Mouse (Mus musculus) C2C12 (cell line): ENCODE results near the gene Pde1c. TPM values are rescaled to one million over a fixed set of nuclear protein-coding genes. Genes with fewer than 3 reads are reported as not detected.

Experiments
- H3K27me3 ChIP-seq: one replicate; pipeline ENCODE4 v1.6.1; 2011; ENCODE audit not compliant: control insufficient read depth, insufficient read depth, insufficient read length
- H3K36me3 ChIP-seq: one replicate; pipeline ENCODE4 v1.6.1; 2011; ENCODE audit not compliant: control insufficient read depth, insufficient read depth
- H3K4me3 ChIP-seq: one replicate; pipeline ENCODE4 v1.5.1; 2011; ENCODE audit warnings: mild to moderate bottlenecking, control low read depth; ENCODE audit not compliant: poor library complexity, insufficient read depth, severe bottlenecking
- H3K79me2 ChIP-seq: one replicate; pipeline ENCODE4 v1.6.1; 2011; ENCODE audit not compliant: control insufficient read depth, insufficient read depth
- H3K79me3 ChIP-seq: one replicate; pipeline ENCODE4 v1.6.1; 2011; ENCODE audit warnings: low read depth, control low read depth
- H3ac ChIP-seq: one replicate; pipeline ENCODE3; 2011; ENCODE audit warnings: low read depth; ENCODE audit not compliant: control insufficient read depth, insufficient read length
- CEBPB ChIP-seq: IDR thresholded peaks from one replicate; pipeline ENCODE4 v1.6.1; 2011; ENCODE audit warnings: low read depth, mild to moderate bottlenecking, control low read depth, moderate library complexity
- CTCF ChIP-seq: IDR thresholded peaks from one replicate; pipeline ENCODE4 v1.5.1; 2011; ENCODE audit not compliant: control insufficient read depth, insufficient read depth, insufficient read length
- FOSL1 ChIP-seq: IDR thresholded peaks from one replicate; pipeline ENCODE4 v1.8.0; 2011; ENCODE audit warnings: mild to moderate bottlenecking, low read length; ENCODE audit not compliant: poor library complexity, insufficient read depth, severe bottlenecking
- MAX ChIP-seq: IDR thresholded peaks from one replicate; pipeline ENCODE4 v1.6.1; 2011; ENCODE audit warnings: mild to moderate bottlenecking, control low read depth
- MYOD1 ChIP-seq: IDR thresholded peaks from one replicate; pipeline ENCODE4 v1.6.1; 2011; ENCODE audit warnings: low read depth; ENCODE audit not compliant: control insufficient read depth, insufficient read length
- MYOG ChIP-seq: IDR thresholded peaks from one replicate; pipeline ENCODE4 v1.6.1; 2011; ENCODE audit not compliant: control insufficient read depth, insufficient read length; ENCODE audit errors: extremely low read depth
- USF1 ChIP-seq: IDR thresholded peaks from one replicate; pipeline ENCODE4 v1.6.1; 2011; ENCODE audit warnings: low read depth, mild to moderate bottlenecking, control low read depth, moderate library complexity
- polyA plus RNA-seq: library from polyadenylated mRNA; unstranded; fragments of >200 nt; fragmentation: generic; extraction: Trizol; gene quantifications from one replicate; pipeline ENCODE4 v1.2.1, GENCODE M21; 2012; ENCODE audit warnings: missing spikeins

Pde1c gene
- polyA plus RNA-seq, 1 experiment: 0.05 TPM

GRCm38 (mm10) chr6:56485078-56485477 is 83.8 kb downstream of the Pde1c start:
- no peak overlapping the region for H3K4me3 ChIP-seq
- no peak overlapping the region for H3ac ChIP-seq
- no peaks in the 10 kb centered on the region for H3K79me2 ChIP-seq
- no peak for TF ChIP-seq CEBPB
- no peak for TF ChIP-seq USF1
- no peak for TF ChIP-seq MYOG
- no peak for TF ChIP-seq MAX
- no peak for TF ChIP-seq CTCF
- TF ChIP-seq MYOD1: no peak
- TF ChIP-seq FOSL1: no peak
- H3K79me3 ChIP-seq: no peaks in the 10 kb centered on the region
- H3K36me3 ChIP-seq: no peaks in the 10 kb centered on the region
- H3K27me3 ChIP-seq: no peaks in the 10 kb centered on the region

GRCm38 (mm10) chr6:56480914-56481482 is 87.9 kb downstream of the Pde1c start:
- TF ChIP-seq CEBPB (no peak), MYOD1 (no peak), CTCF (peak; percentile 10)
- peaks cover 4% of the 10 kb centered on the region for H3K27me3 ChIP-seq
- H3K36me3 ChIP-seq: no peaks in the 10 kb centered on the region
- no peak overlapping the region for H3ac ChIP-seq
- H3K79me3 ChIP-seq: no peaks in the 10 kb centered on the region
- no peak overlapping the region for H3K4me3 ChIP-seq
- no peaks in the 10 kb centered on the region for H3K79me2 ChIP-seq

GRCm38 (mm10) chr6:56476581-56476980 is 92.3 kb downstream of the Pde1c start:
- TF ChIP-seq MAX (no peak), CEBPB (no peak), CTCF (peak; percentile 49)
- Histone ChIP-seq H3K36me3 (no peaks in the 10 kb centered on the region), H3K27me3 (peaks cover 4% of the 10 kb centered on the region), H3K79me3 (no peaks in the 10 kb centered on the region), H3K79me2 (no peaks in the 10 kb centered on the region), H3K4me3 (no peak overlapping the region), H3ac (no peak overlapping the region)

- Histone ChIP-seq H3K36me3 (no peaks in the 10 kb centered on the region), H3K4me3 (no peak overlapping the region), H3K79me2 (no peaks in the 10 kb centered on the region), H3ac (no peak overlapping the region), H3K27me3 (no peaks in the 10 kb centered on the region), H3K79me3 (no peaks in the 10 kb centered on the region)
- TF ChIP-seq FOSL1: no peak
- TF ChIP-seq CTCF: no peak
- TF ChIP-seq CEBPB: no peak
- no peak for TF ChIP-seq MYOD1
- no peak for TF ChIP-seq MAX
- no peak for TF ChIP-seq USF1
- TF ChIP-seq MYOG: no peak
Observed at GRCm38 (mm10) chr6:56458098-56458497, 110.8 kb downstream of the Pde1c start.

GRCm38 (mm10) chr6:56447917-56448316 is 121.0 kb downstream of the Pde1c start:
- H3K79me2 ChIP-seq: no peaks in the 10 kb centered on the region
- H3ac ChIP-seq: no peak overlapping the region
- no peak overlapping the region for H3K4me3 ChIP-seq
- H3K27me3 ChIP-seq: no peaks in the 10 kb centered on the region
- no peaks in the 10 kb centered on the region for H3K79me3 ChIP-seq
- TF ChIP-seq MYOG (no peak), FOSL1 (no peak), CTCF (no peak), CEBPB (no peak), MYOD1 (no peak), MAX (no peak), USF1 (no peak)
- no peaks in the 10 kb centered on the region for H3K36me3 ChIP-seq

GRCm38 (mm10) chr6:56441501-56441900 is 127.4 kb downstream of the Pde1c start:
- Histone ChIP-seq H3K36me3 (no peaks in the 10 kb centered on the region), H3K79me3 (no peaks in the 10 kb centered on the region), H3K79me2 (no peaks in the 10 kb centered on the region), H3K27me3 (no peaks in the 10 kb centered on the region), H3ac (no peak overlapping the region), H3K4me3 (no peak overlapping the region)
- no peak for TF ChIP-seq CEBPB
- TF ChIP-seq USF1: no peak
- no peak for TF ChIP-seq MYOD1
- no peak for TF ChIP-seq CTCF
- TF ChIP-seq MYOG: no peak
- TF ChIP-seq FOSL1: no peak
- TF ChIP-seq MAX: no peak
